Comparison of ENCODE assay signal across 14 mouse cellular contexts in genomic region chr15:91056866-91057342, GRCm38 (mm10). TPM values are rescaled to one million over a fixed set of nuclear protein-coding genes. Genes with fewer than 3 reads are reported as not detected.
DNase-seq lines count a peak whose midpoint lies in the region; ATAC-seq and TF ChIP-seq lines count a peak whose summit lies in the region.
"Had no signal": no experiment of that assay in that cellular context is flagged by ENCODE, and none has a peak within 500 bp of the region (broad histone marks: within the 10 kb centered on the region; RNA-seq: fewer than 3 reads in every experiment).

No protein-coding gene starts in this region.

- H3K4me3 ChIP-seq in forebrain, embryonic 10.5 days: no peak overlapping the region
- H3K4me3 ChIP-seq in forebrain, postnatal 0 days (ENCODE audit: low read depth, low read length): no peak overlapping the region
- no peak overlapping the region for H3K4me3 ChIP-seq in lung, postnatal 0 days (ENCODE audit: low read depth, low read length)
- no peak overlapping the region for H3K4me3 ChIP-seq in lung, adult 2 months (replicated peaks; ENCODE audit: extremely low read depth, low read depth, low read length)
- no peak overlapping the region for H3K4me3 ChIP-seq in forebrain, embryonic 16.5 days (replicated peaks; ENCODE audit: low read length)
- no peak overlapping the region for H3K4me3 ChIP-seq in neural tube, embryonic 13.5 days
- no peak overlapping the region for H3K4me3 ChIP-seq in kidney, embryonic 15.5 days (replicated peaks)
- H3K4me3 ChIP-seq: heart, embryonic 12.5 days; lung, embryonic 15.5 days; myocyte had no signal

- H3K27ac ChIP-seq in forebrain, embryonic 10.5 days: peak overlapping the region; percentile 87
- no peak overlapping the region for H3K27ac ChIP-seq in forebrain, postnatal 0 days (ENCODE audit: low read depth, low read length)
- no peak overlapping the region for H3K27ac ChIP-seq in lung, postnatal 0 days (ENCODE audit: low read length)
- H3K27ac ChIP-seq in forebrain, embryonic 16.5 days (ENCODE audit: low read length): peak overlapping the region; percentile 44; the same call in 1 of the 2 replicates
- no peak overlapping the region for H3K27ac ChIP-seq in neural tube, embryonic 13.5 days (replicated peaks)
- H3K27ac ChIP-seq in kidney, embryonic 15.5 days: no peak overlapping the region
- H3K27ac ChIP-seq: lung, embryonic 15.5 days had no signal

- no peak for TF ChIP-seq CTCF in forebrain, postnatal 0 days (IDR thresholded peaks at IDR 0.05; ENCODE audit: low read depth)
- TF ChIP-seq CTCF in lung, postnatal 0 days (IDR thresholded peaks at IDR 0.05): no peak
- no peak for TF ChIP-seq CTCF in lung, adult 2 months (IDR thresholded peaks at IDR 0.05; ENCODE audit: insufficient read depth, low read length)

- no peak for TF ChIP-seq EP300 in lung, postnatal 0 days (IDR thresholded peaks at IDR 0.05)

- H3K9ac ChIP-seq in forebrain, postnatal 0 days: no peak overlapping the region
- H3K9ac ChIP-seq in lung, postnatal 0 days (replicated peaks; ENCODE audit: low read depth): no peak overlapping the region
- no peak overlapping the region for H3K9ac ChIP-seq in forebrain, embryonic 16.5 days (replicated peaks; ENCODE audit: low read depth, low read length)
- H3K9ac ChIP-seq in neural tube, embryonic 13.5 days: no peak overlapping the region
- no peak overlapping the region for H3K9ac ChIP-seq in kidney, embryonic 15.5 days
- H3K9ac ChIP-seq: heart, embryonic 12.5 days; lung, embryonic 15.5 days had no signal

- H3K36me3 ChIP-seq in forebrain, embryonic 10.5 days (replicated peaks): no peaks in the 10 kb centered on the region
- no peaks in the 10 kb centered on the region for H3K36me3 ChIP-seq in forebrain, postnatal 0 days (ENCODE audit: insufficient read depth)
- H3K36me3 ChIP-seq in lung, postnatal 0 days (ENCODE audit: insufficient read depth, low read length): no peaks in the 10 kb centered on the region
- H3K36me3 ChIP-seq in forebrain, embryonic 16.5 days (ENCODE audit: control insufficient read depth, insufficient read depth): no peaks in the 10 kb centered on the region
- no peaks in the 10 kb centered on the region for H3K36me3 ChIP-seq in neural tube, embryonic 13.5 days
- no peaks in the 10 kb centered on the region for H3K36me3 ChIP-seq in kidney, embryonic 15.5 days
- H3K36me3 ChIP-seq: heart, embryonic 12.5 days; lung, embryonic 15.5 days had no signal

- WGBS in forebrain, embryonic 10.5 days: 73% methylated on average over 3 of the region's 3 CpGs
- 55% methylated on average over 3 of the region's 3 CpGs for WGBS in forebrain, postnatal 0 days
- WGBS in lung, postnatal 0 days: 41% methylated on average over 3 of the region's 3 CpGs
- 72% methylated on average over 3 of the region's 3 CpGs for WGBS in lung, adult 2 months
- 48% methylated on average over 3 of the region's 3 CpGs for WGBS in forebrain, embryonic 16.5 days
- WGBS in neural tube, embryonic 13.5 days: 55% methylated on average over 3 of the region's 3 CpGs
- 73% methylated on average over 3 of the region's 3 CpGs for WGBS in kidney, embryonic 15.5 days

- H3K9me3 ChIP-seq in forebrain, embryonic 10.5 days: peaks cover 4% of the 10 kb centered on the region; the same call in 1 of the 2 replicates
- no peaks in the 10 kb centered on the region for H3K9me3 ChIP-seq in forebrain, postnatal 0 days (ENCODE audit: low read length)
- no peaks in the 10 kb centered on the region for H3K9me3 ChIP-seq in lung, postnatal 0 days (ENCODE audit: low read length)
- peaks cover 3% of the 10 kb centered on the region; the same call in 1 of the 2 replicates for H3K9me3 ChIP-seq in forebrain, embryonic 16.5 days (ENCODE audit: control insufficient read depth, low read length)
- H3K9me3 ChIP-seq in neural tube, embryonic 13.5 days: no peaks in the 10 kb centered on the region
- H3K9me3 ChIP-seq in kidney, embryonic 15.5 days (replicated peaks): no peaks in the 10 kb centered on the region
- H3K9me3 ChIP-seq: lung, embryonic 15.5 days had no signal

- DNase-seq in forebrain, embryonic 10.5 days (ENCODE audit: extremely low spot score, low spot score): no peak
- DNase-seq in forebrain, postnatal 0 days: no peak
- no peak for DNase-seq in lung, postnatal 0 days (ENCODE audit: low spot score)
- no peak for DNase-seq in lung, adult 2 months
- DNase-seq in urinary bladder, postnatal 25 days (ENCODE audit: low spot score): no peak
- DNase-seq: adrenal gland, postnatal 14 days; kidney, postnatal 10 days; right cerebral cortex, postnatal 25 days had no signal

- H3K4me1 ChIP-seq in forebrain, embryonic 10.5 days: peaks cover 62% of the 10 kb centered on the region
- no peaks in the 10 kb centered on the region for H3K4me1 ChIP-seq in forebrain, postnatal 0 days (ENCODE audit: insufficient read depth)
- no peaks in the 10 kb centered on the region for H3K4me1 ChIP-seq in lung, postnatal 0 days (ENCODE audit: insufficient read depth, low read depth, low read length)
- H3K4me1 ChIP-seq in lung, adult 2 months (ENCODE audit: control insufficient read depth, insufficient read depth, low read length): no peaks in the 10 kb centered on the region
- H3K4me1 ChIP-seq in forebrain, embryonic 16.5 days (replicated peaks; ENCODE audit: control insufficient read depth, insufficient read depth, low read length): peaks cover 17% of the 10 kb centered on the region
- H3K4me1 ChIP-seq in neural tube, embryonic 13.5 days (replicated peaks): peaks cover 15% of the 10 kb centered on the region
- H3K4me1 ChIP-seq in kidney, embryonic 15.5 days: no peaks in the 10 kb centered on the region
- H3K4me1 ChIP-seq: lung, embryonic 15.5 days had no signal

- no peaks in the 10 kb centered on the region for H3K27me3 ChIP-seq in forebrain, embryonic 10.5 days (ENCODE audit: poor library complexity, severe bottlenecking)
- no peaks in the 10 kb centered on the region for H3K27me3 ChIP-seq in forebrain, postnatal 0 days (ENCODE audit: insufficient read depth, low read length)
- H3K27me3 ChIP-seq in lung, postnatal 0 days (replicated peaks; ENCODE audit: insufficient read depth, low read length): no peaks in the 10 kb centered on the region
- no peaks in the 10 kb centered on the region for H3K27me3 ChIP-seq in forebrain, embryonic 16.5 days (replicated peaks; ENCODE audit: control insufficient read depth, insufficient read depth, low read length)
- H3K27me3 ChIP-seq in neural tube, embryonic 13.5 days: no peaks in the 10 kb centered on the region
- H3K27me3 ChIP-seq in kidney, embryonic 15.5 days: no peaks in the 10 kb centered on the region
- H3K27me3 ChIP-seq: heart, embryonic 12.5 days; lung, embryonic 15.5 days had no signal

- no peak for TF ChIP-seq POLR2A in lung, adult 2 months (IDR thresholded peaks at IDR 0.05; ENCODE audit: borderline replicate concordance, extremely low read depth, low read depth, low read length)

- ATAC-seq in forebrain, postnatal 0 days: no peak
- 0 out of 2 replicates have a peak, but pooled peaks have one; percentile 37 for ATAC-seq in lung, postnatal 0 days
- ATAC-seq in forebrain, embryonic 16.5 days: no peak; the same call in 1 of the 2 replicates
- peak; percentile 25; the same call in 1 of the 2 replicates for ATAC-seq in neural tube, embryonic 13.5 days (ENCODE audit: low read depth)
- ATAC-seq in kidney, embryonic 15.5 days (replicated peaks; ENCODE audit: low FRiP score): no peak

- no peak overlapping the region for H3K4me2 ChIP-seq in forebrain, postnatal 0 days (ENCODE audit: low read depth)
- no peak overlapping the region for H3K4me2 ChIP-seq in lung, postnatal 0 days (replicated peaks; ENCODE audit: low read depth, low read length)
- no peak overlapping the region for H3K4me2 ChIP-seq in forebrain, embryonic 16.5 days (ENCODE audit: low read length)
- H3K4me2 ChIP-seq in neural tube, embryonic 13.5 days: no peak overlapping the region
- no peak overlapping the region for H3K4me2 ChIP-seq in kidney, embryonic 15.5 days
- H3K4me2 ChIP-seq: heart, embryonic 12.5 days; lung, embryonic 15.5 days had no signal

RNA-seq across cellular contexts. Expression of gene Kif21a, which starts 7.2 kb away (rescaled TPM):
- polyA plus RNA-seq in forebrain, embryonic 10.5 days (2016; fragmentation: Nextera tagmentation; extraction: Ambion mirVana): 26.7 and 26.8 TPM in 2 replicates
- 44.8 and 56.8 TPM in 2 replicates for total RNA-seq in forebrain, postnatal 0 days (2014; rRNA removed)
- 15.8 and 24.5 TPM in 2 replicates for polyA plus RNA-seq in forebrain, postnatal 0 days (2015; fragmentation: Nextera tagmentation; extraction: Ambion mirVana)
- polyA plus RNA-seq in lung, postnatal 0 days (2015; fragmentation: Nextera tagmentation; extraction: Ambion mirVana): 4.6 and 5.0 TPM in 2 replicates
- 5.8 and 8.4 TPM in 2 replicates for polyA plus RNA-seq in lung, adult 2 months (2012; rRNA removed)
- polyA plus RNA-seq in forebrain, embryonic 16.5 days (2015; fragmentation: Nextera tagmentation; extraction: Ambion mirVana): 49.0 and 53.7 TPM in 2 replicates
- 42.0 and 46.0 TPM in 2 replicates for polyA plus RNA-seq in neural tube, embryonic 13.5 days (2015; fragmentation: Nextera tagmentation; extraction: Ambion mirVana)
- polyA plus RNA-seq in kidney, embryonic 15.5 days (2015; fragmentation: Nextera tagmentation; extraction: Ambion mirVana): 7.4 and 8.2 TPM in 2 replicates

Comparison
In these comparisons a context has a peak if more than half of its experiments do, and no peak if none do; other contexts are left out.
1. H3K27ac ChIP-seq: peak in forebrain, embryonic 10.5 days (single experiment) and forebrain, embryonic 16.5 days (single experiment); none in forebrain, postnatal 0 days (single experiment), lung, postnatal 0 days (single experiment), neural tube, embryonic 13.5 days (single experiment) and kidney, embryonic 15.5 days (single experiment).
2. ATAC-seq: peak in lung, postnatal 0 days (single experiment) and neural tube, embryonic 13.5 days (single experiment); none in forebrain, postnatal 0 days (single experiment), forebrain, embryonic 16.5 days (single experiment) and kidney, embryonic 15.5 days (single experiment).